Mouse (Mus musculus): ENCODE data around the gene Acaca. TPM values are rescaled to one million over a fixed set of nuclear protein-coding genes. Genes with fewer than 3 reads are reported as not detected.

Acaca gene
- polyA plus RNA-seq, 1 experiment: 29.9 TPM

DNA sequence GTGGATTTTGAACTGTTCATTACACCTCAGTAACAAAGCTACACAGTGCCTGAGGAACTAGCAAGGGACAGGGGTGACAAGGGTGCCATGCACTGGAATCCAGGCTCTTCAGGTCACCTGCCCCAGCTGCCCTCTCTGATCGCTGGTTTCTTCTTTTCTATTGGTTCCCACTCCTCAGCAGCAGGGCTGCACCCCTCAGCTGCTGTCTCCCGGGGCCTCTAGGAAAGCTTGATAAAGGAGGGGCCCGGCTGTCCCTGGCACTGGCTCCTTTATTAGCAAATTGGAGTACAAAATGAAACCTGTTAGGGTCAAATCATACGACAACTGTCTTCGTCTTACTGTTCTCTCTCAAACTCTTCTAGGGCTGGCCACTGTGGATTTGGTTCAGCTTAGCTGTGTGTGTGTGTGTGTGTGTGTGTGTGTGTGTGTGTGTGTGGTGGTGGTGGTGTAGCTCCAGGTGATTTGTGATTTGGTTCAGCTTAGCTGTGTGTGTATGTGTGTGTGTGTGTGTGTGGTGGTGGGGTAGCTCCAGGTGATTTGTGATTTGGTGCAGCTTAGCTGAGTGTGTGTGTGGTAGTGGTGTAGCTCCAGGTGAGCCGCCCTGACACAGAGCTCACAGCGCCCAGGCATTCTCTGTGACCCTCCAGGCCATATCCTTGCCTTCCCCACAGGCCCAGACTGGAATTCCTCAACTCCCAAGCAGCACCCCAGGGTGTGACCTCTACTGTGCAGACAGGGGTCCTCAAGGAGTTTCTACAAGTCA is 281.6 kb downstream of the Acaca start:
- TF ChIP-seq MYOD1 (IDR thresholded peaks at IDR 0.05; ENCODE audit: control insufficient read depth, insufficient read length, low read depth) (no peak), USF1 (IDR thresholded peaks at IDR 0.05; ENCODE audit: low read depth) (no peak)
- no peak overlapping the region for H3ac ChIP-seq (ENCODE audit: control insufficient read depth, insufficient read length, low read depth)
- H3K4me3 ChIP-seq (ENCODE audit: insufficient read depth, poor library complexity, severe bottlenecking): no peak overlapping the region
- H3K79me3 ChIP-seq (ENCODE audit: low read depth): no peaks in the 10 kb centered on the region
- no peaks in the 10 kb centered on the region for H3K36me3 ChIP-seq (ENCODE audit: control insufficient read depth, insufficient read depth)
- H3K27me3 ChIP-seq (ENCODE audit: control insufficient read depth, insufficient read depth, insufficient read length): no peaks in the 10 kb centered on the region
- no peaks in the 10 kb centered on the region for H3K79me2 ChIP-seq (ENCODE audit: control insufficient read depth, insufficient read depth)

DNA sequence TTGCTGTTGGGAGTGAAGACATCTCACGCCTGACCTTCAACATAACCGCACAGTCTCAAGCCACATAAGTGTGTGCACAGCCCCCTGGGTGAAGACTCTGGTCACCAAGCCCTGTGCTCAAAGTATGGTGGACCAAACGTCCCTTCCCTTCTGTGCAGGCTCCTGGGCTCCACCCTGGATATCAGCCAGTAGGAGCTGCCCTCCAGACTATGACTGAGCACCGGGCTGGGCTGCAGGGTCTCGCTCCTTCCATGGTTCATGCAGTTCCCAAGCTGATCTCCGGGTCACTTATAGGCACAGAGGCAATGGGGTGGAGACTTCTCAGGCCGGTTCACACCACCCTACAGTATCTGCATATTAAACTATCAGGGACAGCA is 282.2 kb downstream of the Acaca start:
- no peaks in the 10 kb centered on the region for H3K27me3 ChIP-seq (ENCODE audit: control insufficient read depth, insufficient read depth, insufficient read length)
- H3ac ChIP-seq (ENCODE audit: control insufficient read depth, insufficient read length, low read depth): no peak overlapping the region
- TF ChIP-seq CTCF (IDR thresholded peaks at IDR 0.05; ENCODE audit: control insufficient read depth, insufficient read depth, insufficient read length) (no peak), USF1 (IDR thresholded peaks at IDR 0.05; ENCODE audit: low read depth) (no peak), CEBPB (IDR thresholded peaks at IDR 0.05; ENCODE audit: low read depth) (no peak), MYOG (IDR thresholded peaks at IDR 0.05; ENCODE audit: control insufficient read depth, extremely low read depth, insufficient read length) (no peak), FOSL1 (IDR thresholded peaks at IDR 0.05; ENCODE audit: insufficient read depth, low read length, poor library complexity, severe bottlenecking) (no peak), MYOD1 (IDR thresholded peaks at IDR 0.05; ENCODE audit: control insufficient read depth, insufficient read length, low read depth) (no peak), MAX (IDR thresholded peaks at IDR 0.05) (no peak)
- no peak overlapping the region for H3K4me3 ChIP-seq (ENCODE audit: insufficient read depth, poor library complexity, severe bottlenecking)
- H3K79me2 ChIP-seq (ENCODE audit: control insufficient read depth, insufficient read depth): no peaks in the 10 kb centered on the region
- H3K36me3 ChIP-seq (ENCODE audit: control insufficient read depth, insufficient read depth): no peaks in the 10 kb centered on the region
- no peaks in the 10 kb centered on the region for H3K79me3 ChIP-seq (ENCODE audit: low read depth)

DNA sequence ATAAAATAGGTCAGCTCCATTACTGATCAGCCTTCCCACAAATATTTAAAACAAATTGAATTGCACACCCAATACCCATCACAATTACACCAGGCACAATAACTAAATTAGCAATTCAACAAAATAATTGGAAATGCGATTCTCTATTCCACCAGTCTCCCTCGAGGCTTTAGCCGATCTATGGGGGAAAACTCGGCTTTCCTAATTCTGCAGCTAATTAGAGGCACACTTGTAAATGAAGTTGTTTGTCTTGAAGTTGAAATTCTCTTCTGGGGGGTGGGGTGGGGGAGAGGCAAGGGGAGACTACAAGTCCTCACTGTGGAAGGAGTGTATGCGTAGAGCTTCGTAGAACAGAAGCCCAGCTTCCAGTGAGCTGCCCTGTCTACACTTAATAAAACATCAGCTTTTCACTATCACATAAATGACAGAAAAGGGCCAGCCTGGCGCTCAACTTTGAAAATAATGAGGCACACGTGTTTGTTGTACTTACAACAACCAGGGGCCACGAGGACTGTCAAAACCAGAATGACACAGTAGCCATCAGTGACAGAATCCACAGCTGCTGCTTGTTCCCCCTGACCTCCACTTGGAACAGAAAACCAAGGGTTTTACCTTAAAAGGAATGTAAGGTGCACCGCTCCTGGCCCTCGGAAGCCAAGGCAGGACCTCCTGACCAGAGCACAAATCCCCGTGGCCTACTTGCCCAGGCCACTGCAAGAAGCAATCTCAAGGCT is 282.9 kb downstream of the Acaca start:
- Histone ChIP-seq H3K4me3 (ENCODE audit: insufficient read depth, poor library complexity, severe bottlenecking) (no peak overlapping the region), H3K79me2 (ENCODE audit: control insufficient read depth, insufficient read depth) (no peaks in the 10 kb centered on the region), H3K27me3 (ENCODE audit: control insufficient read depth, insufficient read depth, insufficient read length) (no peaks in the 10 kb centered on the region), H3K79me3 (ENCODE audit: low read depth) (no peaks in the 10 kb centered on the region), H3ac (ENCODE audit: control insufficient read depth, insufficient read length, low read depth) (no peak overlapping the region), H3K36me3 (ENCODE audit: control insufficient read depth, insufficient read depth) (no peaks in the 10 kb centered on the region)
- TF ChIP-seq MAX (IDR thresholded peaks at IDR 0.05): no peak
- TF ChIP-seq MYOD1 (IDR thresholded peaks at IDR 0.05; ENCODE audit: control insufficient read depth, insufficient read length, low read depth): no peak
- no peak for TF ChIP-seq USF1 (IDR thresholded peaks at IDR 0.05; ENCODE audit: low read depth)
- no peak for TF ChIP-seq MYOG (IDR thresholded peaks at IDR 0.05; ENCODE audit: control insufficient read depth, extremely low read depth, insufficient read length)
- no peak for TF ChIP-seq CTCF (IDR thresholded peaks at IDR 0.05; ENCODE audit: control insufficient read depth, insufficient read depth, insufficient read length)
- no peak for TF ChIP-seq FOSL1 (IDR thresholded peaks at IDR 0.05; ENCODE audit: insufficient read depth, low read length, poor library complexity, severe bottlenecking)
- TF ChIP-seq CEBPB (IDR thresholded peaks at IDR 0.05; ENCODE audit: low read depth): no peak

DNA sequence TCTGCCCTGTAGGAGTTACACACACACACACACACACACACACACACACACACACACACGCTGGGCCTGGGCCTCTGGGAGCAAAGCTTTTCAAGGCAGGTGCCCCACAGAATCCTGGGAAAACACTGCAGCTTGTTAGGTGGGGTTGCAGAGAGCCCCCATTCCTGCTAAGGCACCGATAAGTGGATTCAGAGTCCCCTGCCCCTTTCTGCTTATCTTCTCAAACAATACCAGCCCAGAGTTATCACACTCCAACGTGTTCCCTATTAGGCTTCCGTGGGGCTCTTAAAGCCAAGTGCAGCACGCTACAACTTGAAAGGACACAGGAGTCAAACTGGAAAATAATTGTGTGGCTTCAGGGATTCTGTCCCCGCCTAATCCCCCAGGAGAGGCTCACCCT is 283.6 kb downstream of the Acaca start:
- Histone ChIP-seq H3K36me3 (ENCODE audit: control insufficient read depth, insufficient read depth) (no peaks in the 10 kb centered on the region), H3K4me3 (ENCODE audit: insufficient read depth, poor library complexity, severe bottlenecking) (no peak overlapping the region), H3ac (ENCODE audit: control insufficient read depth, insufficient read length, low read depth) (no peak overlapping the region), H3K27me3 (ENCODE audit: control insufficient read depth, insufficient read depth, insufficient read length) (no peaks in the 10 kb centered on the region), H3K79me2 (ENCODE audit: control insufficient read depth, insufficient read depth) (no peaks in the 10 kb centered on the region), H3K79me3 (ENCODE audit: low read depth) (no peaks in the 10 kb centered on the region)
- TF ChIP-seq CEBPB (IDR thresholded peaks at IDR 0.05; ENCODE audit: low read depth) (no peak), CTCF (IDR thresholded peaks at IDR 0.05; ENCODE audit: control insufficient read depth, insufficient read depth, insufficient read length) (no peak), MYOG (IDR thresholded peaks at IDR 0.05; ENCODE audit: control insufficient read depth, extremely low read depth, insufficient read length) (no peak), FOSL1 (IDR thresholded peaks at IDR 0.05; ENCODE audit: insufficient read depth, low read length, poor library complexity, severe bottlenecking) (no peak), MAX (IDR thresholded peaks at IDR 0.05) (no peak), USF1 (IDR thresholded peaks at IDR 0.05; ENCODE audit: low read depth) (no peak), MYOD1 (IDR thresholded peaks at IDR 0.05; ENCODE audit: control insufficient read depth, insufficient read length, low read depth) (no peak)

DNA sequence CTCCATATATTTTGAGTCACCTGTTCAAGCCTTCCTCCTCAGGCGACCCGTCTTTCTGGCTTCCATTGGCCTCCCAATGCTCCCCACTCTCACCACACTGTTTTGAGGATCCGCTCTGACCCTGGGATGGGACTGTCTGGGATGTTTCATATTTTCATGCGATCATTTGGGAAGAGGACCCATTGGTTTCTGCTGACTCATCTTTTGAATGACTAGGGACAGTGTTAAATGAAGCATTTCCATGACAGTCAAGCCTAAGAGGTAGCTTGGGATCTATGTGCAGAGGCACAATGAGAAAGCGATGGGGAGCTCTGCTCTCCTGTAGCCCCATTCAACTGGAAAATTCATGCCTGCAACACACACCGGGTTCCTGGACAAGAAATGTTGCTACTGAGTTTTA is 291.3 kb downstream of the Acaca start:
- peaks cover 23% of the 10 kb centered on the region for H3K36me3 ChIP-seq (ENCODE audit: control insufficient read depth, insufficient read depth)
- no peak for TF ChIP-seq MYOD1 (IDR thresholded peaks at IDR 0.05; ENCODE audit: control insufficient read depth, insufficient read length, low read depth)
- TF ChIP-seq FOSL1 (IDR thresholded peaks at IDR 0.05; ENCODE audit: insufficient read depth, low read length, poor library complexity, severe bottlenecking): no peak
- TF ChIP-seq CEBPB (IDR thresholded peaks at IDR 0.05; ENCODE audit: low read depth): no peak
- no peak for TF ChIP-seq MAX (IDR thresholded peaks at IDR 0.05)
- no peak for TF ChIP-seq USF1 (IDR thresholded peaks at IDR 0.05; ENCODE audit: low read depth)
- TF ChIP-seq CTCF (IDR thresholded peaks at IDR 0.05; ENCODE audit: control insufficient read depth, insufficient read depth, insufficient read length): no peak
- no peak for TF ChIP-seq MYOG (IDR thresholded peaks at IDR 0.05; ENCODE audit: control insufficient read depth, extremely low read depth, insufficient read length)
- H3K27me3 ChIP-seq (ENCODE audit: control insufficient read depth, insufficient read depth, insufficient read length): no peaks in the 10 kb centered on the region
- H3K79me3 ChIP-seq (ENCODE audit: low read depth): no peaks in the 10 kb centered on the region
- H3K4me3 ChIP-seq (ENCODE audit: insufficient read depth, poor library complexity, severe bottlenecking): no peak overlapping the region
- H3ac ChIP-seq (ENCODE audit: control insufficient read depth, insufficient read length, low read depth): no peak overlapping the region
- H3K79me2 ChIP-seq (ENCODE audit: control insufficient read depth, insufficient read depth): no peaks in the 10 kb centered on the region
